In the genomic region with DNA sequence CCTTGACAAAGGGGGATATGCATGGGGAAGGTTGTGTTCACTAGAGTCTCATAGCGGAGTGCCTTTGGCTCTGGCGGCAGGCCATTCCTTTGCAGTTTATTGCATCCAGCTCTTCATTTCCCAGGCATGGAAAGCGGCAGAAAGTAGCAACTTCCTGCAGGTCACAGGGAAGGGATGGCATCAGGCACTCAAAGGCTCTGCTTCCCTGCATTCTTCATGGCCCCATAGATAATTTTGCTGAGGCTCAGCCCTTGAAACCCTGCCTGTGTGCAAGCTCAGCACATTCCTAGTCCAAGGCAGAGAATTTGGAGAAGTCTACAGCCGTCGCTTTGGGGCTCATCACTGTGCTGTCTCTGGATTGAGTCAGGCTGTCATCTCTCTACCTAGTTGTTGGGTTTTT, we compare ENCODE assay signal across 8 mouse cellular contexts. TPM values are rescaled to one million over a fixed set of nuclear protein-coding genes. Genes with fewer than 3 reads are reported as not detected.
DNase-seq lines count a peak whose midpoint lies in the region; ATAC-seq and TF ChIP-seq lines count a peak whose summit lies in the region.

No protein-coding gene starts in this region.

- peak; percentile 97 for DNase-seq in heart, adult 11 months
- DNase-seq in heart, adult 8-10 months (ENCODE audit: low spot score) = no peak
- peak; percentile 72 for DNase-seq in lung, embryonic 14.5 days
- DNase-seq in lung, postnatal 14 days = no peak
- DNase-seq in mesoderm, embryonic 11.5 days (ENCODE audit: low read depth, low spot score) = peak; percentile 22
- DNase-seq in urinary bladder, adult 2 months (ENCODE audit: low spot score) = no peak
- DNase-seq in layer of hippocampus, postnatal 36 days = no peak

- H3K36me3 ChIP-seq in lung, embryonic 14.5 days (ENCODE audit: insufficient read depth) = peaks cover 18% of the 10 kb centered on the region
- peaks cover 45% of the 10 kb centered on the region for H3K36me3 ChIP-seq in heart, embryonic 14.5 days (ENCODE audit: control insufficient read depth, insufficient read depth, low read length)

- no peak overlapping the region for H3K9ac ChIP-seq in lung, embryonic 14.5 days
- no peak overlapping the region for H3K9ac ChIP-seq in heart, embryonic 14.5 days (ENCODE audit: low read length)

- H3K4me3 ChIP-seq in lung, embryonic 14.5 days (ENCODE audit: low read depth, low read length) = no peak overlapping the region
- H3K4me3 ChIP-seq in heart, embryonic 14.5 days (ENCODE audit: control insufficient read depth in 1 of 2, insufficient read depth in 1 of 2, low read depth in 1 of 2, low read length in 2 of 2) = no peak overlapping the region

- H3K9me3 ChIP-seq in lung, embryonic 14.5 days (ENCODE audit: low read depth, low read length) = no peaks in the 10 kb centered on the region
- H3K9me3 ChIP-seq in heart, embryonic 14.5 days (ENCODE audit: control insufficient read depth, low read length) = no peaks in the 10 kb centered on the region

- H3K27ac ChIP-seq in lung, embryonic 14.5 days (ENCODE audit: low read depth) = peak overlapping the region; percentile 69
- peak overlapping the region; percentile 61 to 78 for H3K27ac ChIP-seq in heart, embryonic 14.5 days (replicated peaks in 1 of 2; ENCODE audit: control insufficient read depth in 1 of 2, insufficient read depth in 1 of 2, low read depth in 2 of 2, low read length in 2 of 2)

- H3K4me2 ChIP-seq in lung, embryonic 14.5 days = 0 out of 2 replicates have a peak overlapping the region, but pooled peaks have one; percentile 7
- H3K4me2 ChIP-seq in heart, embryonic 14.5 days (ENCODE audit: low read length) = peak overlapping the region; percentile 26; the same call in 1 of the 2 replicates

- peaks cover 42% of the 10 kb centered on the region for H3K4me1 ChIP-seq in lung, embryonic 14.5 days (ENCODE audit: insufficient read depth)
- peaks cover 44 to 49% of the 10 kb centered on the region in 2 experiments for H3K4me1 ChIP-seq in heart, embryonic 14.5 days (ENCODE audit: control insufficient read depth in 2 of 2, insufficient read depth in 2 of 2, low read length in 2 of 2)

- ATAC-seq in lung, embryonic 14.5 days (ENCODE audit: insufficient read depth) = peak; percentile 47
- no peak for ATAC-seq in heart, embryonic 14.5 days (ENCODE audit: insufficient number of reproducible peaks, insufficient read depth, low FRiP score, low read depth)

- 41% methylated on average over 5 of the region's 5 CpGs for WGBS in lung, embryonic 14.5 days
- 36% methylated on average over 5 of the region's 5 CpGs for WGBS in heart, embryonic 14.5 days

- TF ChIP-seq CTCF in lung, embryonic 14.5 days (IDR thresholded peaks at IDR 0.05; ENCODE audit: low read depth) = no peak

- no peaks in the 10 kb centered on the region for H3K27me3 ChIP-seq in lung, embryonic 14.5 days (ENCODE audit: insufficient read depth, low read length)
- H3K27me3 ChIP-seq in heart, embryonic 14.5 days (ENCODE audit: control insufficient read depth, insufficient read depth, low read length) = no peaks in the 10 kb centered on the region

RNA-seq across cellular contexts. Expression of a gene that starts 49.4 kb away (rescaled TPM):
- 1 to 10 TPM; 7.9 to 9.1 (median 8.3) TPM for total RNA-seq in heart, adult 8-10 months (2022)
- polyA plus RNA-seq in lung, embryonic 14.5 days (2014; fragmentation: Nextera tagmentation; extraction: Ambion mirVana) = 69.9 and 71.1 TPM in 2 replicates
- polyA plus RNA-seq in heart, embryonic 14.5 days (2014; fragmentation: Nextera tagmentation; extraction: Ambion mirVana) = 26.9 and 29.7 TPM in 2 replicates
- polyA plus RNA-seq in urinary bladder, adult 2 months (2012; rRNA removed) = 10.7 and 10.9 TPM in 2 replicates
- total RNA-seq in layer of hippocampus, postnatal 36 days (2021) = 10 to 100 TPM; 17.4 to 19.2 TPM

Comparison
In these comparisons a context has a peak if more than half of its experiments do, and no peak if none do; other contexts are left out.
1. DNase-seq: peak in heart, adult 11 months (single experiment), lung, embryonic 14.5 days (single experiment) and mesoderm, embryonic 11.5 days (single experiment); none in heart, adult 8-10 months (single experiment), lung, postnatal 14 days (single experiment), urinary bladder, adult 2 months (single experiment) and layer of hippocampus, postnatal 36 days (0 of 2).